Mouse (Mus musculus): ENCODE data around the gene Sesn2.

GRCm38 (mm10) chr4:132492178-132493060, 17.9 kb downstream of the Sesn2 start:
- no peak for TF ChIP-seq EP300 (IDR thresholded peaks at IDR 0.05)
- TF ChIP-seq CTCF (IDR thresholded peaks at IDR 0.05), result no peak
